Mouse (Mus musculus) heart, postnatal 0 days (tissue): Measurements from ENCODE around the gene Dzank1. TPM values are rescaled to one million over a fixed set of nuclear protein-coding genes. Genes with fewer than 3 reads are reported as not detected.

Experiments
- ATAC-seq: fragments of 200-750 bp; cut with Nextera tagmentation; 2 replicates; pipeline ENCODE4 v1.8.0; 2017; ENCODE audit warnings: low read depth, moderate number of reproducible peaks, moderate library complexity; ENCODE audit not compliant: insufficient read depth
- DNase-seq: peaks from one replicate; pipeline ENCODE4 v3.0.0-alpha.2; 2016; ENCODE audit warnings: low spot score
- H3K27ac ChIP-seq: fragments of 300-500 bp; sonication (generic); 2 replicates; pipeline ENCODE4 v1.5.1; 2014; ENCODE audit warnings: low read depth, mild to moderate bottlenecking
- H3K27me3 ChIP-seq: fragments of 300-500 bp; sonication (generic); 2 replicates; pipeline ENCODE4 v1.6.1; 2014; ENCODE audit warnings: low read length, mixed read lengths; ENCODE audit not compliant: control insufficient read depth, insufficient read depth
- H3K36me3 ChIP-seq: fragments of 300-500 bp; sonication (generic); replicated peaks from 2 replicates; pipeline ENCODE4 v1.6.1; 2014; ENCODE audit warnings: low read length, mixed read lengths; ENCODE audit not compliant: control insufficient read depth, insufficient read depth
- H3K4me1 ChIP-seq: fragments of 300-500 bp; sonication (generic); 2 replicates; pipeline ENCODE4 v1.6.1; 2014; ENCODE audit warnings: antibody characterized with exemption; ENCODE audit not compliant: control insufficient read depth, insufficient read depth
- H3K4me2 ChIP-seq: fragments of 300-500 bp; sonication (generic); 2 replicates; pipeline ENCODE4 v1.6.1; 2014; ENCODE audit warnings: low read depth, mild to moderate bottlenecking, low read length, moderate library complexity
- H3K4me3 ChIP-seq: fragments of 300-500 bp; sonication (generic); 2 replicates; pipeline ENCODE4 v1.5.1; 2014; ENCODE audit warnings: low read depth, low read length
- H3K9ac ChIP-seq: fragments of 300-500 bp; sonication (generic); replicated peaks from 2 replicates; pipeline ENCODE4 v1.6.1; 2014; ENCODE audit warnings: low read depth, low read length, mixed read lengths
- H3K9me3 ChIP-seq: fragments of 300-500 bp; sonication (generic); replicated peaks from 2 replicates; pipeline ENCODE4 v1.6.1; 2016; ENCODE audit warnings: low read length; ENCODE audit not compliant: control insufficient read depth
- CTCF ChIP-seq: IDR thresholded peaks from 2 replicates; pipeline ENCODE4 v1.5.1; 2016; ENCODE audit warnings: antibody characterized with exemption, control low read depth, low read depth
- EP300 ChIP-seq: IDR thresholded peaks from 2 replicates; pipeline ENCODE4 v1.6.1; 2016; ENCODE audit warnings: antibody characterized with exemption, low read depth
- WGBS: fragments of 180-500 bp; shearing (Covaris S2); extraction: QIAGEN DNeasy Blood & Tissue Kit; methylation state at CpG from one replicate; pipeline ENCODE4 v1.1.7; 2014; 5-methylcytosine and 5-hydroxymethylcytosine counted together
- polyA plus RNA-seq: library from polyadenylated mRNA; unstranded; fragments of >200 nt; fragmentation: Nextera tagmentation; extraction: Ambion mirVana; gene quantifications from 2 replicates; pipeline ENCODE4 v1.2.1, GENCODE M21; 2015
- total RNA-seq: library from RNA; depleted of rRNA; stranded (reverse); fragments of >200 nt; gene quantifications from 2 replicates; pipeline ENCODE4 v1.2.3, GENCODE M21; 2014; ENCODE audit warnings: low replicate concordance; rRNA removed

The Dzank1 gene
- 0.50 TPM in 1 of 2 replicates, not detected in the other for total RNA-seq
- 0.67 and 0.79 TPM in 2 replicates for polyA plus RNA-seq

- Histone ChIP-seq H3K4me3 (peak within 1 kb of the TSS; percentile 91), H3K36me3 (peaks cover 10% of the 10 kb centered on the region), H3K4me2 (peak within 1 kb of the TSS; percentile 85), H3K27ac (peak within 1 kb of the TSS; percentile 94), H3K4me1 (peaks cover 12% of the 10 kb centered on the region), H3K27me3 (0 out of 2 replicates have a peak, but pooled peaks cover 4% of the 10 kb centered on the region), H3K9me3 (no peaks in the 10 kb centered on the region), H3K9ac (peak within 1 kb of the TSS; percentile 94)
- ATAC-seq (peak; percentile 98), DNase-seq (peak; percentile 98)
- under 1% methylated on average over 56 of the region's 56 CpGs for WGBS
- peak; percentile 95 for TF ChIP-seq EP300
- TF ChIP-seq CTCF, result no peak
These were observed at the start of gene Dzank1, which contains the start of gene Polr3f for GRCm38 (mm10) chr2:144526981-144527820. Gene Dzank1 (minus strand): TSS chr2:144527414. Gene Polr3f (plus strand): TSS chr2:144527718.

- peak within 1 kb of the TSS; percentile 68 for H3K4me3 ChIP-seq
- no peaks in the 10 kb centered on the region for H3K27me3 ChIP-seq
- peak within 1 kb of the TSS; percentile 74 for H3K4me2 ChIP-seq
- ATAC-seq, result peak; percentile 97
- WGBS, result under 1% methylated on average over 44 of the region's 44 CpGs
- H3K27ac ChIP-seq, result peak within 1 kb of the TSS; percentile 86
- 0 out of 2 replicates have a peak, but pooled peaks cover 6% of the 10 kb centered on the region for H3K4me1 ChIP-seq
- no peaks in the 10 kb centered on the region for H3K9me3 ChIP-seq
- peak; percentile 98 for DNase-seq
- TF ChIP-seq CTCF (no peak), EP300 (no peak)
- H3K36me3 ChIP-seq, result peaks cover 7% of the 10 kb centered on the region; the same call in 1 of the 2 replicates
- H3K9ac ChIP-seq, result peak within 1 kb of the TSS; percentile 50
These were observed 28.8 kb upstream of the Dzank1 start, which contains the start of gene Sec23b for GRCm38 (mm10) chr2:144555820-144556552. Gene Sec23b (plus strand): TSS chr2:144556229.

- peak overlapping the region; percentile 55 for H3K4me2 ChIP-seq
- peak; percentile 58 for DNase-seq
- no peaks in the 10 kb centered on the region for H3K9me3 ChIP-seq
- peak; percentile 28; the same call in 1 of the 2 replicates for ATAC-seq
- H3K9ac ChIP-seq, result peak overlapping the region; percentile 50
- peak overlapping the region; percentile 86 for H3K27ac ChIP-seq
- H3K27me3 ChIP-seq, result no peaks in the 10 kb centered on the region
- peak overlapping the region; percentile 68 for H3K4me3 ChIP-seq
- 0 out of 2 replicates have a peak, but pooled peaks cover 6% of the 10 kb centered on the region for H3K4me1 ChIP-seq
- H3K36me3 ChIP-seq, result peaks cover 7% of the 10 kb centered on the region; the same call in 1 of the 2 replicates
- TF ChIP-seq CTCF (no peak), EP300 (no peak)
- 3% methylated on average over 14 of the region's 14 CpGs for WGBS
These were observed 28.1 kb upstream of the Dzank1 start for GRCm38 (mm10) chr2:144555286-144555819.

GRCm38 (mm10) chr2:144553905-144554304 lies 26.7 kb upstream of the Dzank1 start:
- Histone ChIP-seq H3K9ac (no peak overlapping the region), H3K36me3 (no peaks in the 10 kb centered on the region), H3K4me3 (no peak overlapping the region), H3K9me3 (no peaks in the 10 kb centered on the region), H3K27ac (no peak overlapping the region), H3K4me1 (0 out of 2 replicates have a peak, but pooled peaks cover 10% of the 10 kb centered on the region), H3K27me3 (no peaks in the 10 kb centered on the region), H3K4me2 (no peak overlapping the region)
- no peak for ATAC-seq
- WGBS, result 95% methylated on average over 3 of the region's 3 CpGs
- no peak for TF ChIP-seq EP300
- no peak for TF ChIP-seq CTCF
- no peak for DNase-seq

GRCm38 (mm10) chr2:144550529-144550928 lies 23.3 kb upstream of the Dzank1 start, which contains the start of gene Rbbp9:
Gene Rbbp9 (minus strand): TSS chr2:144550869.
- Histone ChIP-seq H3K4me2 (peak within 1 kb of the TSS; percentile 75), H3K9ac (peak within 1 kb of the TSS; percentile 69), H3K27ac (peak within 1 kb of the TSS; percentile 70), H3K9me3 (no peaks in the 10 kb centered on the region), H3K4me3 (peak within 1 kb of the TSS; percentile 78), H3K36me3 (peaks cover 3% of the 10 kb centered on the region; the same call in 1 of the 2 replicates), H3K27me3 (no peaks in the 10 kb centered on the region), H3K4me1 (peaks cover 6% of the 10 kb centered on the region; the same call in 1 of the 2 replicates)
- peak; percentile 70 for DNase-seq
- under 1% methylated on average over 17 of the region's 17 CpGs for WGBS
- ATAC-seq, result peak; percentile 83
- TF ChIP-seq EP300 (no peak), CTCF (no peak)
